Mouse (Mus musculus): Measurements from ENCODE around the gene Prickle1.
A peak's percentile ranks its signal among the peaks of the same experiment; 100 is the strongest.

The Prickle1 gene

GRCm38 (mm10) chr15:93594296-93594887 lies 1.3 kb downstream of the Prickle1 start:
- no peak for DNase-seq (ENCODE audit: low spot score)

GRCm38 (mm10) chr15:93592596-93592995 lies 3.1 kb downstream of the Prickle1 start:
- no peak for DNase-seq (ENCODE audit: low spot score)

GRCm38 (mm10) chr15:93591831-93592321 lies 3.8 kb downstream of the Prickle1 start:
- DNase-seq (ENCODE audit: low spot score) = no peak

DNA sequence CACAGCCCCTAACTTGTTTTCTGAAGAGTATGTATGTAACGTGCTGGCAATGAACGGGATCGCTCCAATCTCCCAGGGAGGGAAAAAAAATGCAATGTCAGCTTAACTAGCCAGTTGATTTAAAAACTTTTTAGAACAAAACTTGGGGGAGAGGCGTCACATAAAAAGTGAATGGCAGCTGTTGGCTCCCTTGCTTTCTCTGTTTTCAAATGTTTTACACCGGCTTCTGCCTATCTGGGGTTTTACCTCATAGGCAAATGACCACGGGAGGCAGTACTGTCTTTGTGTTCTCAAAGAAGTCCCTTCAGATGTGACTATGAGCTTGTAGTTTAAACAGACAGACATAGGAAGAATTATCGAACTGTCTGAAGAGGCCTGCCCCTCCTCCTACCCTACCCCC lies 4.3 kb downstream of the Prickle1 start:
- DNase-seq (ENCODE audit: low spot score) = no peak

GRCm38 (mm10) chr15:93588401-93588800 lies 7.3 kb downstream of the Prickle1 start:
- DNase-seq (ENCODE audit: low spot score) = no peak

- no peak for DNase-seq (ENCODE audit: low spot score)
These were observed 8.0 kb downstream of the Prickle1 start for GRCm38 (mm10) chr15:93587660-93588059.

GRCm38 (mm10) chr15:93583051-93583450 lies 12.6 kb downstream of the Prickle1 start:
- DNase-seq (ENCODE audit: low spot score) = no peak

DNA sequence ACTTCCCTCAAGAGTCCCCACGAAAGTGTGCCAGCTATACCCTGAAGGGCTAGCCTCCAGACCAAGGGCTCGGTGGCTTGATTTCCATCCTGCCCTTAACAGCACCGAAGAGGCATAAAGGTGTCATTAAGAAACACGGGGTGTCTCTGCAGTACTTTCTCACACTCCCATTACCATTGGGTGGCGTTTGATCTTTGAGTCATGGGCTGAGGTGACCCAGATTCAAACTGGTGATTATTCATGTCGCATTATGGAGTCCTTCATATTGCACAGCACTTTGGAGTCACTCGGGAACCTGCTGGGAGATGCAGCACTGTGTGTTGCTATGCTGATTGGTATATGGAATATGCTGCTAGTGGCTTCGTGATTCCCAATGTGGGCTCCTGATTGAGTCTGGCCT lies 14.0 kb downstream of the Prickle1 start:
- DNase-seq (ENCODE audit: low spot score) = no peak

- DNase-seq (ENCODE audit: low spot score) = no peak
These were observed 15.8 kb downstream of the Prickle1 start for GRCm38 (mm10) chr15:93579899-93580298.

DNA sequence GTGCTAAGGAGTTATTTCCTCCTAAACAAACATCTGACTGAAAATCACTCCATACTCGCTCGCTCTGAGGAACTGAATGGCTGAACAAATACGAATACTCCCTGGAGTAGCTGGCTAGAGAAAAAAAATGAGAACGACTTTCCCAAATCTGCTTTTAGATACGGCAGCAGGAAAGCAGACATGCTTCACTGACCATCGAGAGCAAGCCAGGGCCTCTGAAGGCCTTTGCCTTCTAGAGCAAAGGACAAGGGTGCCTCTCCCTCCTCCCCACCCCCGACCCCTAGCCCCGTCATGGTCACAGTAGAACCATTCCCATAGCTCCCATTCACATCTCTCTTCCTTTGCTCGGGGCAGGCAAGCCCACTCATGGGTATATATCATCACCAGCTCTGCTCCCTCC lies 16.6 kb downstream of the Prickle1 start:
- no peak for DNase-seq (ENCODE audit: low spot score)

DNA sequence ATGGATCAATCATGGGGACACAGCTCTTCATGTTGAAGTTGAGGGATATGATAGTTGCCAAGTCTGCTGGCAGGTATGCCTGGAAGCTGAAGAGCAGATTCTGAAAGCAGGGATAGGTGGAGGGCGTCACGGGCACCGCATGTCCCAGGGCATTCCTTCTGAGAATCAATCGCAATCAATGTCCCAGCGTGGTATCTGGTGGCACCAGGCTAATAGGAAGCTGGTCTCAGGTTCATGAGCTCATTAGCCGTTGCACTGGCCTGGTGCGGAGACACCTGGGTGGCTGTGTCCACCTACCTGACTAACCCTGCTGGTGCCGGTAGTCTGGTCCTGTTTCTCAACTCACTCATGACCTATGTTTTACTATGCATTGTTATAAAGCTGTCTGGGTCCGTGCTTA lies 19.3 kb downstream of the Prickle1 start:
- no peak for DNase-seq (ENCODE audit: low spot score)

GRCm38 (mm10) chr15:93575884-93576283 lies 19.8 kb downstream of the Prickle1 start:
- peak; percentile 68 for DNase-seq (ENCODE audit: low spot score)

DNA sequence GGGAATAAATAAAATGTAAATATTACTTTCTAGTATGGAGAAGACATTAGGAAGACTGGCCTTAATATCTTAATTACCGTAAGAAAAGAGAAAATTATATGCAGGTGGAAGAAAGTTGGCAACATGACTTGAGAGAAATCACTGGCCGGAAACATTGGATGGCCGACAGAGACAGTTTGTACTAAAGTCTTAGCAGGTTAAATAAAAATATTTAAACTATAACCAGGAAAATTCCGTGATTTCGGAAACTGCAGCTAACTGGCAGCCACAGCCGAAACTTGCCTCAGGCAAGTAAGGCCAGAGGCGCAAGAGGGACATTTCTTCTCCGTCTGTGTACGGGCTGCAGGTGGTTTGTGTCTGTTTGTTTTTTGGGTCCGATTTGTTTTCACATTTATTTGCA lies 22.8 kb downstream of the Prickle1 start:
- no peak for DNase-seq (ENCODE audit: low spot score)

DNA sequence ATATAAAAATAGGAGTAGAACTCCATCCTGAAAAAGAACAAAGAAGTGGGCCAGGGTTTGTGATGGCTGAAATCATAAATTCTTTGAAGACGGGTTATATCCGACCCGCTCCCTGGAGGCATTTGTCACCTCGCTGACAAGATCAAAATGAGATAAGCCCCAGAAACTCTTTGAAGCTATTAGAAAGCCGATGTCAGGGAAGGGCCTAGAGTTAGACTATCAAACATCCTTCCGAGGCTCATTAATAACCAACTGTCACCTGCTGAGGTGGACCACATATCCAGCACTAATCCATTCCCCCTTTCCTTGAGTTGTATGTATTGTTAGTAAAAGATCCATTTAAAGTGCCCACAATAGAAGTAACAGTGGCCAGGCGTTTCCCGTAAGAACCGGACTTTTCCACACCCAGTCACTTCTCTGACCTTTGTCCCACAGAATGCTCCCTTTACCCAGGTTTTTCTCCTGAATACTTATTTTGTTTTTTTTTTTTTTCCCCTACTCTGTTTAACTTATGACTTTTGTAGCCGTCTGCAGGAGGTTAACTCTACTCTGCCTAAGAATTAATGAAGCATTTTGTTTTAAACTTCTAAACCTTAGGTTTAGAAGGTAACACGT lies 24.7 kb downstream of the Prickle1 start:
- DNase-seq (ENCODE audit: low spot score) = no peak

DNA sequence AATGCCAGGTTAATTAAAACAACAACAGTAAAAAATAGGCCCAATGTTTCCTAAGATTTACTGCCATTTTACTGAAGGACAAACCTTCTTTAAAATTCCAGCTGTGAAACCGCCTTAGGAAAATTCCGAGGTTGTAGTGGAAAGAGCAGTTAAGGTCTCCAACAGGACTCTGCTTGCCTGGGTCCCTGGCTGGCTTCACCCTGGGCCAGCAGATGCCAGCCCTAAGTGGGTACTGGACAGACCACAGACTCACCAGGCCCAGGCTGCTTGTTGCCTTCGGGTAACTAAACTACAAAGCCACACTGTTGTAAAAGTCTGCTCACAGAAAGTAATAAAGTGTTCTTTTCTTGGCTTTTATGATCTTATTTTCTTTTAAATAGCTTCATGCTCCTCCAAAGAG lies 26.8 kb downstream of the Prickle1 start:
- DNase-seq (ENCODE audit: low spot score) = no peak

GRCm38 (mm10) chr15:93567546-93568307 lies 28.0 kb downstream of the Prickle1 start:
- no peak for DNase-seq (ENCODE audit: low spot score)

DNA sequence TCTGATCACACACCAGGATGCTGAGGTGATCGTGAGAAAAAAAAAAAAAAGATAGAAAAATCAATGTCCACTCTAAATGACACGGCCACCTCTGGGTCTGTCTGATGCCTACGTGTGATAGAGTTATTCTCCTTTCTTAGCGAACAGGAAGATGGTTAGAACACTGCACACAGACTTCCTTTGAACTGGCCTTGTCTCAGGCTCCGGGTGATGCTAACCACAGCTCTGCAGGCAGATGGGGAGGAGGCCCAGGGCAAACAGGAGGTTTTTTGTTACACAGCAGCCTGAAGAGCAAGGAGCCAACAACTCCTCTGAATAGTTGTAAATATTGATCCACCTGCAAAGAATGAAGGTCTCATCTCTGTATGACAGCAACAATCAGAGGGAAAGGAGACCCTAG lies 32.2 kb downstream of the Prickle1 start:
- no peak for DNase-seq (ENCODE audit: low spot score)

DNA sequence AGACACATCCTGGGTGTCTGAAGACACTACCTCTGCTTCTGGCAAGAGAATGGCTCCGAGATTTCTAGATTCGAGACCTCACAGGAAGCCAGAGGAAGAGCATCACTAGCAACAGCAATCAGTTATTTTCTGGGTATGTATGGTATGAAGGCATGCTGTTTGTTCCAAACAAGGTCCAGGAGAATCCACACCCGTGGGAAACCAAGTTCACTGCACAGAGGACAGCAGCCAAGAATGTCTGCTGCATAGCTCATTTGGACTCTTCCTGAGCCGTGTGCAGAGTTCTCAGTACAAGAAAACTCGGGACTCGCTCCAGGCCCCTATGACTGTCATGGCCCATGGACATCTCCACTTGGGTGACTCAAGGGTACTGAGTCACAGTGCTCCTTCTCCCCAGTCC lies 34.2 kb downstream of the Prickle1 start:
- no peak for DNase-seq (ENCODE audit: low spot score)

GRCm38 (mm10) chr15:93558421-93558820 lies 37.3 kb downstream of the Prickle1 start:
- no peak for DNase-seq (ENCODE audit: low spot score)

GRCm38 (mm10) chr15:93555719-93556118 lies 40.0 kb downstream of the Prickle1 start:
- no peak for DNase-seq (ENCODE audit: low spot score)

- no peak for DNase-seq (ENCODE audit: low spot score)
These were observed 41.4 kb downstream of the Prickle1 start for GRCm38 (mm10) chr15:93554203-93554851.

DNA sequence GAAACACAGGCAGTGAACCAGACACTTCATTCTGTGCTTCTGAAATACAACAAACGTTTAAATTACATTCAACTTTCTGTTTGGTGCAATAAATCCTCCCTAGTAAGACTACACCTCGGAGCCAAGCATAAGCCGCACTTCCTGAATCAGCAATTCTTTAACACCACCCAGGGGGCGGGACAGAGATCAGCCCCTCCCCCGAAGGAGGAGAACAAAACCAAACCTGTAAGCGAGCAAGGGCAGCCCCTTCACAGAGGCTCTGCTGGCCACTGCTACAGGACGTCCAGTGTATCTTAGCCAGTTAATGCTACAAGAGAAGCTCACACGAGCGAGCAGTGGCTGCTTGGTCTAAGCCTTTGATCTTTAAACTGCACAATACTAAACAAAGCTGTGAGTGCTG lies 43.5 kb downstream of the Prickle1 start:
- peak; percentile 49 for DNase-seq (ENCODE audit: low spot score)

DNA sequence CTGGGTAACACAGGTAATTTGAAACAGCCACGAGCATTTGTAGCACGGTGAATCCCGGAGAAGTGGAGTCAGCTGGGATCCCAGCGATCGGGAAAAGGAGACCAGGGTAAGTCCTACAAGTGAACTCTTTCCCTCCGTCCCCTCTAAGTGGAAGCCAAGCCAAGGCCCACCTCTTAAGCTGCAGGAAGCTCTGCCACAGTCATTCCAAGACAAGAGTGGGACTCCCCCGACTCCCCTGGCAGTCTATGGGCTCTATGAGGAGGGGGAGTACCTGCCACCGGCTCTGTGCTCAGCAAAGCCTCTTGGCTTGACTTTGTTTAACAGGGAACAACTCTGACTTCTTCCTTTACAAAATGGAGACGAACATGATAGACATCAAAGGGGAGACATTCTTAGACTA lies 47.4 kb downstream of the Prickle1 start:
- DNase-seq (ENCODE audit: low spot score) = no peak
